Mouse (Mus musculus) small intestine, adult 2 months (tissue): ENCODE measurements around the gene Higd1a. TPM values are rescaled to one million over a fixed set of nuclear protein-coding genes. Genes with fewer than 3 reads are reported as not detected.

ENCODE experiments used
- H3K27ac ChIP-seq: fragments of 200-500 bp; 2 replicates; pipeline ENCODE4 v1.5.1; 2012; ENCODE audit warnings: low read depth, low read length, control low read depth, inconsistent platforms; ENCODE audit not compliant: insufficient read depth
- H3K27me3 ChIP-seq: fragments of 200-500 bp; 2 replicates; pipeline ENCODE4 v1.6.1; 2012; ENCODE audit warnings: mild to moderate bottlenecking, moderate library complexity, low read length, inconsistent platforms; ENCODE audit not compliant: control insufficient read depth, insufficient read depth
- H3K36me3 ChIP-seq: fragments of 200-500 bp; 2 replicates; pipeline ENCODE4 v1.6.1; 2012; ENCODE audit warnings: mild to moderate bottlenecking, low read length, control low read depth, inconsistent platforms; ENCODE audit not compliant: control insufficient read depth, insufficient read depth
- H3K4me1 ChIP-seq: fragments of 200-500 bp; 2 replicates; pipeline ENCODE4 v1.6.1; 2012; ENCODE audit warnings: low read length, inconsistent platforms, mixed read lengths; ENCODE audit not compliant: control insufficient read depth, insufficient read depth, insufficient read length
- H3K4me3 ChIP-seq: fragments of 200-500 bp; 2 replicates; pipeline ENCODE4 v1.5.1; 2012; ENCODE audit warnings: low read depth, mild to moderate bottlenecking, control low read depth, inconsistent platforms, low read length, moderate library complexity
- CTCF ChIP-seq: fragments of 200-500 bp; IDR thresholded peaks from 2 replicates; pipeline ENCODE4 v1.5.1; 2012; ENCODE audit warnings: low read depth, mild to moderate bottlenecking, control low read depth, inconsistent platforms, low read length, moderate library complexity, mixed read lengths; ENCODE audit not compliant: insufficient replicate concordance, insufficient read length; ENCODE audit errors: extremely low read depth
- POLR2A ChIP-seq: fragments of 200-500 bp; IDR thresholded peaks from 2 replicates; pipeline ENCODE4 v1.6.1; 2012; ENCODE audit warnings: low read depth, mild to moderate bottlenecking, control low read depth, inconsistent platforms, low read length, moderate library complexity
- WGBS: fragments of 180-500 bp; shearing (Covaris S2); methylation state at CpG from one replicate; pipeline ENCODE4 v1.1.7; 2018; 5-methylcytosine and 5-hydroxymethylcytosine counted together
- polyA plus RNA-seq: library from polyadenylated mRNA; depleted of rRNA; stranded (reverse); fragments of >200 nt; gene quantifications from 2 replicates; pipeline ENCODE4 v1.2.3, GENCODE M21; 2012

The Higd1a gene
- polyA plus RNA-seq, 1 experiment = 11.4 TPM

- TF ChIP-seq POLR2A (no peak), CTCF (no peak)
- no peak overlapping the region for H3K27ac ChIP-seq
- H3K27me3 ChIP-seq = no peaks in the 10 kb centered on the region
- H3K36me3 ChIP-seq = no peaks in the 10 kb centered on the region
- no peak overlapping the region for H3K4me3 ChIP-seq
- no peaks in the 10 kb centered on the region for H3K4me1 ChIP-seq
- 76% methylated on average over 11 of the region's 11 CpGs for WGBS
Measured at GRCm38 (mm10) chr9:121833825-121834224, 24.3 kb downstream of the Higd1a start.

DNA sequence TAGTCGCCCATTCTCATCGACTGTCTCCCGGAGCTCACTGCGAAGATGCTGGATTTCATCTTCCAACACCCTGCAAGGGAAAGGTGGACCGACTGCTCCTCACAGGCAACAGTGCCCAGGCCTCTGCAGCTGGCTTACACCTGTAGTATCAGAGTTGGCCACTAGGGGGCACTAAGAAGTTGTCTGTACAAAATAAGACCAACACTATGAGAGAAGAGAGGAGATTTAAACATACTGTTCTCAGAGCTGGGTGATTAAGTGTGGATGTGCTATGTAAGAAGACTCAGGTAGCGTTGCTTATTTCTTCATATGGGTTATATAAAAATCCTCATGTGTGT lies 27.2 kb downstream of the Higd1a start:
- H3K36me3 ChIP-seq = no peaks in the 10 kb centered on the region
- no peak overlapping the region for H3K4me3 ChIP-seq
- no peak overlapping the region for H3K27ac ChIP-seq
- TF ChIP-seq CTCF (peak; percentile 73; the same call in 1 of the 2 replicates), POLR2A (no peak)
- no peaks in the 10 kb centered on the region for H3K27me3 ChIP-seq
- no peaks in the 10 kb centered on the region for H3K4me1 ChIP-seq
- WGBS = 24% methylated on average over 6 of the region's 6 CpGs

DNA sequence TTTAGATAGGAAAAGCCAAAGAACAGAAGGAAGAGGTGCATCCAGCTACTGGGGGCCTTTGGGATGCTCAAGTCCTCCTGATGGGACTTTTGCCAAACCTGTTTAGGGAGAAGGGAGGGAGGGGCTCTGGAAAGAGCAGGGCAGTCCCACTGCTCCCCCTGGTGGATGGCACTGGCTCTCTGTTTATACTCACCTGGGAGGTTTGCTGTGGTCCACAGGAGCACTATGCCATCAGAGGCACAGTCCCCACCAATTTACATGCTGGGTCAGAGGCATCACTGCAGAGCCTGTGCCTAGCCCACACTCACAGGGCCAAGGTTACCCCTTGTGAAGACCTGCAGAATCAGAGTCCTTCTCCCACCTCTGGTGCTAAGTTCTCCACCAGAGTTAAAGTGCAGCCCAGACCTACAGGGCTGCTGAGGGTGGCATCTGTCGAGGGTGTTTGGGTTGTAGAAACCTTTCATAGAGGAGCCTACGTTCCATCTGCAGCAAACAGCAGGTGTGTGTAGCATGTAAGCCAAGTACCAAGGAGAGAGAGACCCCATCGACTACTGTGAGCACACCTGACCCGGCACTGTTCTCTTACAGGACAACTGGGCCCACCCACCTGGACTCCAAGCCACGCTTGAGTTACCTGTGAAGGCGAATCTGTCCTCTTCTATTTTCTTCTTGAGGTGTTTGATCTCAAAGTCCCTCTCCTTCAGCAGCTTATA lies 27.8 kb downstream of the Higd1a start:
- no peak for TF ChIP-seq POLR2A
- peak; percentile 66 for TF ChIP-seq CTCF
- H3K36me3 ChIP-seq = no peaks in the 10 kb centered on the region
- no peak overlapping the region for H3K4me3 ChIP-seq
- 76% methylated on average over 6 of the region's 6 CpGs for WGBS
- no peaks in the 10 kb centered on the region for H3K4me1 ChIP-seq
- H3K27me3 ChIP-seq = no peaks in the 10 kb centered on the region
- no peak overlapping the region for H3K27ac ChIP-seq

- H3K36me3 ChIP-seq = no peaks in the 10 kb centered on the region
- H3K27ac ChIP-seq = no peak overlapping the region
- no peaks in the 10 kb centered on the region for H3K27me3 ChIP-seq
- 58% methylated on average over 7 of the region's 7 CpGs for WGBS
- TF ChIP-seq CTCF (no peak), POLR2A (no peak)
- H3K4me3 ChIP-seq = no peak overlapping the region
- H3K4me1 ChIP-seq = no peaks in the 10 kb centered on the region
Measured at GRCm38 (mm10) chr9:121829270-121829992, 28.7 kb downstream of the Higd1a start.

DNA sequence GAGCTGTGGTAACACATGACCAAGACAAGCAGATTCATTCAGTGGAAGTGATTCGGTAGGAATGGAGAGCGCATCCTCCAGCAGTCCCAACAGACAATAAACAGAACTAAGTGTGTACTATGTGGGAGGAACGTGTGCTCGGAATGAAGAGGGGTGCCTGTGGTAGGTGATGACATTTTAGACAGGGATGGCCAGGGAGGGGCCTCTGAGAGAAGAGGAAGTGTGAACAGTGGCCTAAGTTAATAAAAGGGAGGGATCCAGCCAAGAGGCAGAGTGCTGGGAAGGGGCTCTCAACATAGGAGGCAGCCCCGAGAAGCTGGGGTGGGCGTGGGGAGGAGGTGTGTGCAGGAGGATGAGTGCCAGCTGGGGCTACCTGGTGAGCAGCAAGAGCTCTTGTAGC lies 29.8 kb downstream of the Higd1a start:
- Histone ChIP-seq H3K4me3 (no peak overlapping the region), H3K27me3 (no peaks in the 10 kb centered on the region), H3K4me1 (no peaks in the 10 kb centered on the region), H3K36me3 (no peaks in the 10 kb centered on the region), H3K27ac (no peak overlapping the region)
- TF ChIP-seq POLR2A (no peak), CTCF (no peak)
- WGBS = 56% methylated on average over 6 of the region's 6 CpGs

DNA sequence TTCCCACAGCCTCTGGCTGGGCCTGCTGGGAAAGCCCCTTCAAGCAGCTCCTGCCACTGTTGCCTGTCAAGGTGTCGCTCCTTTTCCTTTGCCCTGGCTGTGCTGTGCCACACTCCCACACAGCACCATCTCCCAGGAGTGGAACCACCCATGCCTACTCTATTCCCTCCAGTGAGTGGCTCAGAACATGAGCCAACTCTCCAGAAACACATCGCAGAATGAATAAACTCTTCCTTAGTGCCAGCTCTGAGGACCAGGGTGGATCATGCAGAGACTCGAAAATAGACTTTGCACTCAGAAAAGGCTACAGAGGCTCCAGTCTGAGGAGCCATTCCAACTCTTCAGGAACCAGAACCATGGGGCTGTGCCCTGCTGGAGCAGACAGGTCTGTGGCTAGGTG lies 31.8 kb downstream of the Higd1a start:
- Histone ChIP-seq H3K4me3 (no peak overlapping the region), H3K27ac (no peak overlapping the region), H3K27me3 (no peaks in the 10 kb centered on the region), H3K36me3 (no peaks in the 10 kb centered on the region), H3K4me1 (no peaks in the 10 kb centered on the region)
- TF ChIP-seq CTCF (no peak), POLR2A (no peak)
- WGBS = 81% methylated on average over 3 of the region's 3 CpGs

- Histone ChIP-seq H3K4me3 (no peak overlapping the region), H3K27me3 (no peaks in the 10 kb centered on the region), H3K4me1 (no peaks in the 10 kb centered on the region), H3K36me3 (no peaks in the 10 kb centered on the region), H3K27ac (no peak overlapping the region)
- 79% methylated on average over 7 of the region's 7 CpGs for WGBS
- TF ChIP-seq CTCF = no peak
- no peak for TF ChIP-seq POLR2A
Measured at GRCm38 (mm10) chr9:121823991-121824390, 34.2 kb downstream of the Higd1a start.
